Mouse (Mus musculus) lung, adult 18-20 months (tissue): ENCODE data around the gene Gna14.

ENCODE experiments used
- DNase-seq, 2 experiments: peaks; one replicate each; pipeline ENCODE4 v3.0.0; 2022; ENCODE audit warnings: mixed read lengths in 2 of 2

Gna14 gene

DNA sequence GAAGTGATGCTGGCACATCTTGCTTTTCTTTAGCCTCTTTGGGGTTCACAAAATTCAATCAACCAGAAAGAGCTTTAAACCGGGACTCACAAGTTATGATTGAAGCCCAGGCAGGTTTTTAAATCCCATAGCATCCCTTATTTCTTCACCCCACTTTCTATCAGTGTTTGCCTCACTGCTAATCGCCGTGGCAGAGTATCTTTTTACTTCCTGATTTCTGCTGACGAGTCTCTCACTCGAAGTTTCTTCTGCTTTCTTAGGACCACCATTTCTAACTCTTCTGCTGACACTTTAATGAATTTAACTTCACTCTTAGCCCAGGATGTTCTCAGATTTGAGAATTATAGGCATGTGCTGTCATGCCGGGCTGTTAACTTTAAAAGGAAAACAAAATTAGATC lies 21.6 kb downstream of the Gna14 start:
- DNase-seq = no peak

- DNase-seq = no peak
Measured at GRCm38 (mm10) chr19:16459317-16459716, 23.8 kb downstream of the Gna14 start.

- no peak for DNase-seq
Measured at GRCm38 (mm10) chr19:16460292-16460691, 24.7 kb downstream of the Gna14 start.

DNA sequence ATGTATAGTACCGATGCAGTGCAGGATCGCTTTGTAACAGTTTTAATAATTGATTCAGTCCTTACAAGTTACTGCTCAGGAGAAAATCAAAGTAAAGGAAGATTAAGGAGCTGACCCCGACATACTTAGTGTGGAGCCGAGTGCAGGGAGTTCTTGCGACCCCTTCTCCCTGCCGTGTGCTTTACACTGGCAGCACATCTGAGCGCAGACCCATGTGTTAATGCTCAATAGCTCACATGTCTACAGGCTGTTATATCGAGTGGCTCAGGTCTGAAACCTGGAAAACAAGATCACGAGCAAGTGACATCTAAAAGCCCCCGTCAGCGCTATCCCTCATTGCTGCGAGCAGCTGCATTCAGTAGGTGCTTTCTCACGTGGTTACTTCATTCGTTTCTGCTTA lies 25.3 kb downstream of the Gna14 start:
- no peak for DNase-seq

GRCm38 (mm10) chr19:16462461-16462860 lies 26.9 kb downstream of the Gna14 start:
- peak; percentile 27 to 56 for DNase-seq

- peak; percentile 60 to 77 for DNase-seq
Measured at GRCm38 (mm10) chr19:16464730-16465129, 29.2 kb downstream of the Gna14 start.

- DNase-seq = no peak
Measured at GRCm38 (mm10) chr19:16468756-16469374, 33.3 kb downstream of the Gna14 start.

- DNase-seq = no peak
Measured at GRCm38 (mm10) chr19:16472655-16473054, 37.1 kb downstream of the Gna14 start.

- DNase-seq = no peak
Measured at GRCm38 (mm10) chr19:16477314-16477946, 41.9 kb downstream of the Gna14 start.

DNA sequence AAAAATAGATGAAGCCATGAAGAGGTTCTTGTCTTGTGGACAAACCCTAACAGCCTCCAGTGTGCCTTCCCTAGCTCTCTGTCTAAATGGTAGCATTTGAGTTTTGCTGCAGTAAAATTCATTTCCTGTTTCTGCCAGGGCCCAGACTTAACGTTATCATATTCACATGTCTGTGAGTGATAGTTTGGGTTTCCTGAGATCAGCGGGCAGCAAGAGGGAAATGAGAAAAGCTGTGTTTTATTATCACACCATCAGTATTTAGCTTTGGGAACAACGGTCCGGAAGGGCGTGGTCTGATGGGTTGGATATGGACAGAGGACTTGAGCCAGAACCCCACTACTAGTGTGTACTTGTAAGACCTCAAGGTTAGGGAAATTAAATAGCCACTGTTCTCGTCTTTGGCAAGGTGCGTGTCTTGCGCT lies 42.6 kb downstream of the Gna14 start:
- DNase-seq = peak; percentile 41 to 69

DNA sequence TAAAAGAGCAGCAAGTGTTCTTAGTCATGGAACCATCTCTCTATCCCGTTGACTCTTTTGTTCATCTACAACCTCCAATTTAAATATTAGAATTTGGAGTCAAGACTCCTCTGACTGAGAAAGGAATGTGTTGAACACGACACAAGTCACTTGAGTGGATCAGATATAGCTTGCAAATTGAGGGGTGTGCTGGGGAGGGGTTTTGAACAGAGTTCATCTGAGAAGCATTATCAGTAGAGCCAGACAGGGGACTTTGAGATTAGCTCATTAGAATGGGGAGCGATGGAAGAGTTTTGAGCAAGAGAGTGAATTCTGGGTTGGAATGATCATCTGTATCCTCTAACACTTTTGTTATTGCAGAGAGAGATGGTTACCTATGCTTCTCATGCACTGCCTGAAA lies 46.5 kb downstream of the Gna14 start:
- no peak for DNase-seq

DNA sequence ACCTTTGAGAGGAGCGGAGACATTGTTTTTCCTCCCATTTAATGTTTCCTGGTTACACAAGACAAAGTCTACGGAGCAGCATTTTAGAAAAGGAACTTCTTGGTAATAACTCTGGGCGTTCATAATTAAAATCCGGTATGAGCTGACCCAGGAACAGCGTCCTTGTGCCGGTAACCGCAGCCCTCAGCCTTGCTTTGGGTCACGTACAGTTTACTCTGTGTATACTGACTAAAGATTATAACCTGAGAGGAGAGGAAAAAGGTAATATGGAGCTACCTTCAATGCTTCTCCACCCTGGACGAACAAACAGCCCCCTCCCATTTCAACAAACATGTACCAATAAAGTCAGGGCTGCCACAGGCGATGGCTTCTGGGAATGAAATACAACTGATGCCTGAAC lies 48.7 kb downstream of the Gna14 start:
- DNase-seq = no peak

DNA sequence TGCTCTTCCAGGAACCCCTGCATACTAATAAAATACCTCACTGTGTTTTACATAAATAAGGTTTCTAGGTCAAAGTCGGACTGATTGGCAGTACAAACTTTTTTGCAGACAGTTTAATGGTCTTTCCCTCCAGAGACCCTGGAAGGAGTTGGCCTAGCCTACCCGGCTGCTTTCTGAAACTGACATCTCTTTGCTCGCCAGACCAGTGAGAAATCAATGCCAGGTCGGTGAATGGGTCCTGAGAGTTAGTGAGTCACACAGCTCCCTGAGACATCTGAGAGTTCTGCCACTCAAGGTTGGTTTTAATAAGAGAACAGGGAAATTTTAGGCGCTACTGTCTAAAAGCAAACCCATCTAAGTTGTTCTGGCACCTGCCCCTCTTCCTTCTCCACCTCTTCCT lies 49.1 kb downstream of the Gna14 start:
- DNase-seq = no peak

- no peak for DNase-seq
Measured at GRCm38 (mm10) chr19:16490756-16491155, 55.2 kb downstream of the Gna14 start.

DNA sequence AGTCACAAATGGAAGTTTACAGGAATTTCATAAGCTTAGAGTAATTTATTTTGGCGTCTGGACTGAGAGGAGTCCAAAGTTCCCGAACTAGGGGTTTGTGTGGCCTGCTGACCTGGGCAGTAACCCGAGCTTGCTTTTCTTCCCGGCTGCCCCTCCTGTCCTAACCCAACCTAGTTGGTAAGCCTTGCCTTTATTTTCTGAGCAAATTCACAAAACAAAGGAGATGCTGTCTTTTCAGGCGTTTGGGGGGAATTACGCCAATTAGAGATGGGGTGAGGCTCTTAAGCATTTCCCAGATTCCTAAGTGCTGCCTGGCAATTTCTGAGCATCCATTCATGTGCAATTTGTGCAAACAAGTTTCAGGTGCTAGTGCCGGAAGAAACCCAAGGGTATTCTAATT lies 55.9 kb downstream of the Gna14 start:
- no peak for DNase-seq

DNA sequence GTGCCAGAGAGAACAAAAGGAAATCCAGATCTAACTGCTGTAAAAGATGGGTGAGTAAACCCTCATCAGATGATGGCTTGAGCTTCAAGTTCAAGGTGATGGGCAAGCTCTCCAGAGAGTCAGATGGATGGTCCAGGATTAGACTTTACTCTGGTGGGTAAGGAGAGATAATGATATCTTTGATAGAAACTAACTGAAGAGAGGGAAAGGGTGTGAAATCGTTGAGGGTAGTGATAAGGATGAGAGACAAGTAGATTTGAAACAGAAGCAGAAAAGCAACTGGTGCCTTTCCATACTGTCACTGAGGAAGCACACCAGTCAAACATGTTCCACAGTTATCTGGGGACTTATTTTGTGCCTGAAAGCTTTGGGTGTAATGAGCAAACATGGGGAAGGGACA lies 56.9 kb downstream of the Gna14 start:
- no peak for DNase-seq

DNA sequence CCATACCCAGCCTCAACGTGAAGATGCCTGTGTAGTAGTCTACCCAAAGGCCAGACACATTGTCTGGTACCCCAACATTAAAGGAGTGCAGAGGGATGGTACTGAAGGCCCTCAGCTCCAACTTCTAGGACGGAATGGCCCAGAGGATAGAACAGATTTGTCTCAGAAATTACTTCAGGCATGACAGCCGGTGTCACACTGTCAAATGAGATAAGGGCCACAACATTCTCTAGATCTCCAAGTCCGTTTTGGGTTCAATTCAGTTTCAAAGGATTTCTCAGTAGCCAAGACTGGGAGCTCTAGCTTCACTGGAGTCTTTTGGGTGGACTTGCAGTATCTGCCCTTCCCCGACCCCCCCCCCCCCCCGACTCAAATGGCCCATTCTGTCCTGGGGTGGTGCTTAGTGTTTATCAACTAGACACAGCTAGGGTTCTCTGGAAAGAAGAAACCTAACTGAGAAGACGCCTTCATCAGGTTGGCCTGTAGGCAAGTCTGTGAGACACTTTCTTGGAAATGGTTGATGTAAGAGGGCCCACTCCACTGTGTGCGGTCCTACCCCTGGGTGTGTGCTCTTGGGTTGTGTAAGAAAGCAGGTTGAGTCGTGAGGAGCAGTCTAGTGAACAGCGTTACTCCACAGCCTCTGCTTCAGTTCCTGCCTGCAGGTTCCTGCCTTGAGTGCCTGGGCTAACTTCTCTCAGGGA lies 59.4 kb downstream of the Gna14 start:
- no peak for DNase-seq

GRCm38 (mm10) chr19:16496016-16496415 lies 60.5 kb downstream of the Gna14 start:
- no peak for DNase-seq

- no peak for DNase-seq
Measured at GRCm38 (mm10) chr19:16502054-16502453, 66.5 kb downstream of the Gna14 start.

GRCm38 (mm10) chr19:16506711-16507364 lies 71.3 kb downstream of the Gna14 start:
- no peak for DNase-seq

GRCm38 (mm10) chr19:16510343-16511080 lies 75.0 kb downstream of the Gna14 start:
- no peak for DNase-seq

GRCm38 (mm10) chr19:16511081-16511420 lies 75.5 kb downstream of the Gna14 start:
- no peak for DNase-seq

GRCm38 (mm10) chr19:16514201-16514600 lies 78.6 kb downstream of the Gna14 start:
- DNase-seq = no peak
